Mouse (Mus musculus): ENCODE measurements around the gene Rexo2.

- no peak for TF ChIP-seq POLR2A (IDR thresholded peaks at IDR 0.05; ENCODE audit: insufficient read depth, low read length)
- TF ChIP-seq EP300 (IDR thresholded peaks at IDR 0.05; ENCODE audit: insufficient read depth, low read depth, low read length), result no peak
- no peak for TF ChIP-seq CTCF (IDR thresholded peaks at IDR 0.05; ENCODE audit: low read depth, low read length)
These were observed 7.9 kb downstream of the Rexo2 start for GRCm38 (mm10) chr9:48472441-48473025.

Data from ES-Bruce4 (cell line).